Mouse (Mus musculus) erythroid progenitor cell, adult 5-6 weeks (primary cell): ENCODE results near the gene Mthfd1. TPM values are rescaled to one million over a fixed set of nuclear protein-coding genes. Genes with fewer than 3 reads are reported as not detected.

Experiments used
- total RNA-seq, 2 experiments: library from RNA; stranded (forward) in 1 of 2; stranded (reverse) in 1 of 2; fragments of 150-400 nt in 1 of 2; fragments of 186-747, 209-891 nt in 1 of 2; gene quantifications; 2 replicates each; pipeline versions ENCODE4 v1.2.3 to v1.2.4; 2015 to 2017; ENCODE audit warnings: low replicate concordance in 2 of 2

Gene Mthfd1
- total RNA-seq, 2 experiments from 2014 or later: 27.2 to 32.0 TPM

Other genes starting within 250 kb of the Mthfd1 start
- not detected in 2 replicates for gene Esr2, start 78.0 kb upstream of the Mthfd1 start, total RNA-seq (2015; ENCODE audit: low replicate concordance)
- gene Esr2, start 78.0 kb upstream of the Mthfd1 start, total RNA-seq (2017; ENCODE audit: low replicate concordance): not detected in 2 replicates
- not detected in 2 replicates for gene Tex21, start 8.6 kb upstream of the Mthfd1 start, total RNA-seq (2015; ENCODE audit: low replicate concordance)
- gene Tex21, start 8.6 kb upstream of the Mthfd1 start, total RNA-seq (2017; ENCODE audit: low replicate concordance): not detected in 2 replicates
- not detected in 2 replicates for gene Akap5, start 69.6 kb downstream of the Mthfd1 start, total RNA-seq (2015; ENCODE audit: low replicate concordance)
- gene Akap5, start 69.6 kb downstream of the Mthfd1 start, total RNA-seq (2017; ENCODE audit: low replicate concordance): 0.26 TPM in 1 of 2 replicates, not detected in the other
- 11.9 and 43.6 TPM in 2 replicates for gene Zbtb25, start 114.3 kb downstream of the Mthfd1 start, total RNA-seq (2015; ENCODE audit: low replicate concordance)
- gene Zbtb25, start 114.3 kb downstream of the Mthfd1 start, total RNA-seq (2017; ENCODE audit: low replicate concordance): 4.0 and 8.6 TPM in 2 replicates
- gene Zbtb1, start 115.0 kb downstream of the Mthfd1 start, total RNA-seq (2015; ENCODE audit: low replicate concordance): 9.7 and 10.9 TPM in 2 replicates
- 8.6 and 9.5 TPM in 2 replicates for gene Zbtb1, start 115.0 kb downstream of the Mthfd1 start, total RNA-seq (2017; ENCODE audit: low replicate concordance)
- gene Hspa2, start 148.9 kb downstream of the Mthfd1 start, total RNA-seq (2015; ENCODE audit: low replicate concordance): 1.7 TPM in 1 of 2 replicates, not detected in the other
- gene Hspa2, start 148.9 kb downstream of the Mthfd1 start, total RNA-seq (2017; ENCODE audit: low replicate concordance): 3.2 and 3.3 TPM in 2 replicates
- gene Ppp1r36, start 162.2 kb downstream of the Mthfd1 start, total RNA-seq (2015; ENCODE audit: low replicate concordance): not detected in 2 replicates
- gene Ppp1r36, start 162.2 kb downstream of the Mthfd1 start, total RNA-seq (2017; ENCODE audit: low replicate concordance): not detected in 2 replicates